Mouse (Mus musculus) left cerebral cortex, adult 9 months (tissue): ENCODE results near the gene Olfr69.
"Not testable (repeated sequence)": the region's sequence is repeated elsewhere in the genome, so short reads cannot be mapped to it uniquely, and the experiment has no call there.

Source experiments
- DNase-seq, 2 experiments: peaks; one replicate each; pipeline ENCODE4 v3.0.0; 2022; ENCODE audit warnings: low spot score in 2 of 2

The Olfr69 gene

DNA sequence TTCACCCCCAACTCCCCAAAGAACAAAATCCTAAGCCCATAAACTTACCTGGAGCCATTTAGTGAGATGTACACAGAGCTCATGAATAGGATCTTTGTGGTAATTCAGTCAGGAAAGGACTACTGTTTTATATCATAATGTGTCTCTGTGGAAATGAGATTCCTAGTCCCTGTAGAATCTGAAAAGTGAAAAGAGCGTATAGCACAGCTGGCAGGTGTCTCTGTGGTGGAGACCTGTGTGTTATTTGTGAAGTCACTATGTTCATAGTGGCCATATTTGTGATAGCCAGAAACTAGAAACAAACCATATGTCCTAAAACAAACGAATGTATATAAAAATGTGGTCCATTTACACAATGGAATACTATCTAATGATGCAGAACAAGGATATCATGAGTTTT lies at the start of gene Olfr69:
Olfr69 (minus strand) TSS at position 101 of the 400 bp plus-strand sequence.
- DNase-seq: no peak

DNA sequence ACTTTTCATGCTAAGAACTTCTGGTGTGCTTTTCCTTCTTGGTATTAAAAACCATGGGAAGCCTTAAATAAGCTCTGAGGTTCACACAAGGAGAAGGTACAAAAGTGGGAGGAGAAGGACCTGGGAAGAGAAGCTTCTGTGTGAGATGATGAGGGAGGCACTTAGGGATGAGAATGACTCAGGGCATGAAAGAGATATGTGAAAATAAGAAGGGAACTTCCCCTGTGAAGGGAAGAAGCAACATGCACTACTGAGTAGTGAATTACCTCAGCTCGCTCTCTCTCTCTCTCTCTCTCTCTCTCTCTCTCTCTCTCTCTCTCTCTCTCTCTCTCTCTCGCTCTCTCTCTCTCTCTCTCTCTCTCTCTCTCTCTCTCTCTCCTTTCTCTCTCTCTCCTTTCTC lies 43.7 kb upstream of the Olfr69 start:
- DNase-seq: not testable (repeated sequence)

DNA sequence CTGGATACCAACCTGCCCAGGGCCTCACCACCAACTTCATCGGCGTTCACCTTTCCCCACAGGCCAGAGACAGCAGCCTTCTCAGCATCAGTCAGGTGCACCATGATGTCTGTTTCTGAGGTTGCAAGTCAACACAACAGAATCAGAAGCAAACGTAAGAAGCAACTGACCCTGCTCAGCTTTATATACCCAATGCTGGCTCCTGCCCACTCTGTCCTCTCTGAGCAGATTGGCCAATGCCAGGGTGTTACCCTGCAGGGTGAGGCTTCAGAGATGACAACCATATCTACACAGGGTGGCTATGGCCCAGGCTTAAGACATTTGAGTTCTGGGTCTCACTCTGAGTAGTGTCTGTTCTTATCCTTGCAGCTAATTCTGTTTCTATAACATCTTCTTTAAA lies 42.4 kb upstream of the Olfr69 start, which contains the start of gene Hbb-bt:
Hbb-bt (minus strand) TSS at position 231 of the 400 bp plus-strand sequence.
- no peak for DNase-seq

DNA sequence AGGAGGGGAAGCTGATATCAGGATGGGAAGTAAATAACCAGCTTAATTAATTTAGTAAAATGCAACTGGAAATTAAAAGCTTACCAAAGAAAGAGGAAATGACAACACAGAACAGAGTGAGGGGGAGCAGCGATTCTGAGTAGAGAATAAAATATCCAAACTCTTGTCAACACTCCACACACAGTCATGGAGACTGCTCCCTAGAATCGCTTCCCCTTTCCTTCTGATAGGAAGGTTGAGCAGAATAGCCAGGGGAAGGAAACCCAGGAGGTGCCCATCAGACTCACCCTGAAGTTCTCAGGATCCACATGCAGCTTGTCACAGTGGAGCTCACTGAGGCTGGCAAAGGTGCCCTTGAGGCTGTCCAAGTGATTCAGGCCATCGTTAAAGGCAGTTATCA lies 41.8 kb upstream of the Olfr69 start:
- not testable (repeated sequence) for DNase-seq

DNA sequence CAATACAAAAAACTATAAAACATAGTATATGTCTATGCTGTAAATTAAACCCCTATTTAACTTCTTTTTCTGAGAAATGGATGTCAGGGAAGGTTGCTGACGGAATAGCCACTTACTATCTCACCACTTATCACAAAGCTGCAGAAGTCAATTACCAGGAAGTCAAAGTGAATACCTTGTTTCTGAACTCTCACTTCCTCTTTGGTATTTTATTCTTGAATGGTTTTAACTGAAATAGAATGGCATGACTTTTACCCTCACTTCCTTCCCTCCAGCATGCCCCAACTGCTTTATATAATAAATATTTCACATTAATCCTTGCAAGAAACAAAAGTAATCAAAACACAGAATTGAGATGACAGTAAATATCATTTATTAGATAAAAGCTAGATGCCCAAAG lies 40.8 kb upstream of the Olfr69 start:
- DNase-seq: no peak

DNA sequence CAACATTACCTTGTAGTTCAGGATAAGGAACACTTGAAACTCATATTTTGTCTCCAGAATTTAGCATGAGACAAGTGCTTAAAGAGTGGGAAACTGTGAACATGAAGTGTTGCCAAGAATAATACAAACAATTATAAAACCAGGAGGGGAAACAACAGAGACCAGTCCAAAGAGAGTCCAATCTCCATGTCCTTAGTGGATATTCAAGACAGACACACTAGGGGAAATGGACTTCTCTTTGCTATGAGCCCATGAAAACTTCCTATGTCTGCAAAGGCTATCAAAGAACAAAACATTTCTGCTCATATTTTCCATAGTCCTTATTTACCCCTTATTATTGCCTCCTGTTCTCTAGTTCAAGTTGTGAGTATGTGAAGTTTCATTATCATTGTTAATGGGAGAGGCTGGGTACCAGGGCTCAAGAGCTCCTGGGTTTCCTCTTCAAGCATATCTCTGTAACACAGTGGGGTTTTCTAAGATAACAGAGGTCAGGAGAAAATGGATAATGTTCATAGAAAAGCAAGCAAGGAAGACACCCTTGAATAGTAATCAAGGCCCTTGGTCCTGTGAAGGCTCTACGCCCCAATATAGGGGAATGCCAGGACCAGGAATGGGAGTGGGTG lies 39.9 kb upstream of the Olfr69 start:
- no peak for DNase-seq

DNA sequence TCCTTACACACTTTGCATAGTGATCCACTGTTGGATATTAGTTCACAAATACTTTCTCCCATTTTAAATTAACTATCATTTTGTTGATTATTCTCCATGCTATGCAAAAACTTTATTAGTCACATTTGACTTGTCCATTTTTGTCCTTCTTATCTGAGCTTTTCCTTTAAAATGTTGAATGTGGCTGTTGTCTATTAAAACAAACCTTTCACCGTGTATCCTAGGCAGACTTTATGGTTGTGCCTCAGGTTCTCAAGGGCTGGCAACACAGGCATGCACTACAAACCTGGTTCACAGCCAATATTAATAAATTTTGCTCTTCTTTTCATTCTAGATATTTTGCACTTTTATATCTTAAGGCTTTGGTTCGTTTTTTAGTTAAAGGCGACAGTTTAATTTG lies 39.4 kb upstream of the Olfr69 start:
- DNase-seq: no peak

DNA sequence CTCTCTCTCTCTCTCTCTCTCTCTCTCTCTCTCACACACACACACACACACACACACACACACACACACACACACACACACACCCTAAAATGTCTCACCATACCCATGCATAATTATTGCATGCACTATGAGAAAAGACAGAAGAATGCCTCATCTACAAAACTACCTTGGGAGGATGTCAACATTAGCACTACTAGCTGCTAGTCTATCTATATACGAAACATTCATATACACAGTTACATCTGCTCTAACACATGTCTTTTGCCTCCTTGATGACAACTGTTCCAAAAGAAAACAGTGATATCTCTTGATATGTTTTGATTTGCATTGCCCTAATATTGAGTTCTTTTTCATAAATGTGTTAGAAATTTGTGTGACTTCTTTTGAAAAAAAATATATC lies 38.9 kb upstream of the Olfr69 start:
- no peak for DNase-seq

DNA sequence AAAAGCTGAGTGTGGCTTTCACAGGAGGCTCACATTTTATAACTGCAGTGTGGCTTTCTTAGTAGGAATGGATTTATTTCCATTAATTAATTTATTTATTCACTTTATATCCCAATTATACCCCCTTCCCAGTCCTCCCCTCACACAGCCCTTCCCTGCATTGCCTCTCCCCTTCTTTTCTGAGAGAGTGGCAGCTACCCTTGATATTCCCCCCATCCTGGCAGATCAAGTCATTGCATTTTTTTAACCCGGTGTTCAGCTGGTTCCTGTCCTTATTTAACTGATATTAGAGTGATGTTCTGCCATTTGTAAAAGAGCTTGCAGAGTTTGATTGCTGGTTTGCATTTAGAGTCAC lies 38.4 kb upstream of the Olfr69 start:
- no peak for DNase-seq

DNA sequence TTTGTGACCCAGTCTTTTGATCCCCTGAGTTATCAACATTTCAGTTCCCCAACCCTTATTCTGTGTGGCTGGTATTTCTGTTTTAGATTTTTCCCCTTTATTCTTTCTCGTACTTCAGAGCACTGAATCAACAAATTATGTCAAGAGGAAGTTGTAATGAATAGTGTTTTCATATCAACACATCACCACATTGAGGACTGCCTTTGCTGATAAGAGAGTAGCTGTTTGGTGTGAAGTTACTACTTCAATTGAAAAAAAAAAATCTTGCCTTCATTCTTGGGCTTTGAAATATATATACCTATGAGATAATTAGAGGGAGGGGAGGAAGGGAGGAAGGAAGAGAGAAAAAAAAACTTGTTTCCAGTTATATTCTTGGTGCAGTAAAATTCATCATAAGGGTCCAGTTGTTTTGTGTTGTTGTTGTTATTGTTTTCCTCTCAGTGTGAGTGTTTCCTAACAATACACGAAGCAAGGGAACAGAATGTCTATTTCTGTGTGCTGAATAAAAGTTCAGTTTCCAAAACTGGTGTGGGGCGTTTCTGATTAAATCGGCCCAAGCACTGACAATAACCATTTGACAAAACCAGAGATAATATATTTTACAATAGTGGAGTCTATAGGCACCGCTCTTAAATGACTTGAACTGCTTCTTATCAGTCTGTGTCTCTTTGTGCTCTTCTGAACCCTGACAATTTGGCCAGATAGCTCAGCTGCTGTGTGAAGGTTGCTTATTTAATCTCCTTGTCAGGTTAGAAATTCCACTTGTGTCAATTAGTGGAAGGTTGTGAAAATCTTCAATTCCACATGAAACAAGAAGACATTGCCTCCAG lies 37.8 kb upstream of the Olfr69 start:
- DNase-seq: no peak

DNA sequence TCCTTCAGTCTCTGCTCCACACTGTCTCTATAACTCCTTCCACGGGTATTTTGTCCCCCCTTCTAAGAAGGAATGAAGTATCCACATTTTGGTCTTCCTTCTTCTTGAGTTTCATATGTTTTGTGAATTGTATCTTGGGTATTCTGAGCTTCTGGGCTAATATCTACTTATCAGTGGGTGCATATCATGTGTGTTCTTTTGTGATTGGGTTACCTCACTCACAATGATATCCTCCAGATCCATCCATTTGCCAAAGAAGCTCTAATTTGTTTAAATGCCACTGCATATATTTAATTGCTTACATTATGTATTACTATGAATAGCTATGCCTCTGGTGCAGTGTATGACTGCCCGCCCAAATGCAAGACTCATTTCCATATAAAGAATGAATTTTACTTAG lies 36.7 kb upstream of the Olfr69 start:
- DNase-seq: not testable (repeated sequence)

DNA sequence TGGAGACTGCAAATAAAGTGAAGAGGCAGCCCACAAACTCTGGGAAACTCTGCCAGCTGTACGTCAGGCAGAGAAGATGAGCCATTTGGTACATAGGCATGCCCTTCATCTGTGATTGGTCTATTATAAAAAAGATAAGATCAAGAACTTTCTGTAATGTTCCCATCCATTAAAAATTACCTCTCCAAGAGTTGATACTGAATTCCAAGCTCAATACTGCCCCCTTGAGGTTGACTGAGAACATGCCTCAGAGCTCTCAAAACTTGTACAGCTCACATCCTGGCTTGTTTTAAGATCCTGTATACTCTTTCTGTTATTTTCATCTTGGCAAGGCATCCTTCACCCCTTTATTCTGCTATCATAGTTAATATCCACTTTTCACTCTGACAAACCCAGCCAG lies 35.5 kb upstream of the Olfr69 start:
- peak in 1 of 2 experiments; percentile 8 for DNase-seq

DNA sequence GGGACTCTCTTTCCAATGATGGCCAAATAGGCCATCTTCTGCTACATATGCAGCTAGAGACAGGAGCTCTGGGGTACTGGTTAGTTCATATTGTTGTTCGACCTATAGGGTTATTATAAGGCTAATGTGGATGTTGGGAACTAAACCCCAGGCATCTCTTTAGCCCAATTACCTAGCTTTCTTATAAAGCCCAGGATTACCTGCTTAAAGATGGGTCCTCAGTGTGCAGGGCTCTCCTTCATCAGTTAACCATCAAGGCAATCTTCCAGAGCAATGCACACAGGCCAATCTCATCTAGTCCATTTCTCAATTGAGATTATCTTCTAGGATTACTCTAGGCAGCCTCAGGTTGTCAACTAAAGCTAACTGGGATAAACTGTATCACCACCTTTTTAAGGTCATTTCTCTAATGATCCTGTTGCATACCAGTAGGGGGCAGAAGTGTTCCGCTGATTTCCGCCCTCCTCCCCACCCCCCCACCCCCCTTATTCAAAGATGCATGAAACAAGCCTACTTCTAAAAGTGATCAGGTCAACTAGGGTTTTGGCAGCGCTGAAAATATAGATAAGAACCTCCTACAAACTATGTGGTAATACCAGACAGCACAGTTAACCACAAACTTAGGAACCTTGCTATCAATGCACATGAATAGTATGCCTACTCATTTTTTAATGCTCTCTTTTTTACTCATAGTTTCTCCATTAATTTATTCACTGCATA lies 21.4 kb upstream of the Olfr69 start:
- no peak for DNase-seq

DNA sequence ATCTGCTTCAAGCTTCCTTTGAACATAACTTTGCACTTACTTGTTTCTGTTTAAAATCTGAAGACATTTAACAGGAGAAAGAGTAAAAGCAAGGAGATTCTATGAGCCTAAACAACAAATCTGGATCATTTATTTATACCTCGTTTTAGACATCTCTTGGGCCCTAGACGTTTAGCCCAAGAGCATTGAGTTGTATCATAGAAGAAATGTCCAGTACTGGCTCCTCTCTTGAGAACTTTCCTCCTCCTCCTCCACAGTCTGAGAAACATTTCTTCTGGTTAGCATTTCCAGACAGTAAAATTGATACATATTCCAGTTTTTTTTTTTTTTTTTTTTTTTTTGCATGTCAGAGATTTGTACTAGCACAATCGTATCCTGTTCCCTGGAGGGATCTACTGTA lies 20.3 kb upstream of the Olfr69 start, which contains the start of gene Olfr67:
Olfr67 (minus strand) TSS at position 101 of the 400 bp plus-strand sequence.
- DNase-seq: no peak

DNA sequence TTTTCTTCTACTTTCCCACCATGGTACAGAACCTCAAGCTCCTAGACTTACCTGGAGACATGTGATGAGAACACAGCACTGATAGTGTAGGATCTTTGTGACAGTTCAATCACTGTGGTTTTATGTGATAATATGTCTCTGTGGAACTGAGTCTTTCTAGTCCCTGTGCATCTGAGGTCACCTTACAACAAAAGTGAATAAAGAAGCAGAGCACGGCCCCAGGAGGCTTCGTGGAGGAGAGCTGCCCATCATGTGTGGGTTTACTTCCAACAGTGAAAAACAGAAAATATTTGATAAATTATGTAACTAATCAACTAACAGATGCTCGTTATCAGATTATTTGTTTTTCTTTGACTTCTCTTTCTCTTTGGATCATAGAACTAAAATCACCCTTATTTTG lies 8.2 kb upstream of the Olfr69 start, which contains the start of gene Olfr68:
Olfr68 (minus strand) TSS at position 101 of the 400 bp plus-strand sequence.
- no peak for DNase-seq

DNA sequence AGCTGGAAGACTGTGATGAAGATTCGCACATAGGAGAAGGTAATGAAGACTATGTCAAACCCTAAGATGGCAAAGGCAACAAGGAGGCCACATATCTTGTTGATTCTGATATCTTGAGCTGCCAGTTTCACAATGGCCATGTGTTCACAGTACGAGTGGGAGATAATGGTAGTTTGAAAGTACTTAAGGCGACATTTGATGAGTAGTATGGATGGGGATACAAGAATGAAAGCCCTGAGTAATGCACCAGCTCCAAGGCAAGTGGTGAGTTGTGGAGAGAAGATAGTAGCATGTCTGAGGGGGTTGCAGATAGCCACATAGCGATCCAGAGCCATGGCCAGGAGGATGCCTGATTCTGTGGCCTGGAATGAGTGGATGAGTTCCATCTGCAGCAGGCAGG lies 6.3 kb upstream of the Olfr69 start:
- DNase-seq: not testable (repeated sequence)

DNA sequence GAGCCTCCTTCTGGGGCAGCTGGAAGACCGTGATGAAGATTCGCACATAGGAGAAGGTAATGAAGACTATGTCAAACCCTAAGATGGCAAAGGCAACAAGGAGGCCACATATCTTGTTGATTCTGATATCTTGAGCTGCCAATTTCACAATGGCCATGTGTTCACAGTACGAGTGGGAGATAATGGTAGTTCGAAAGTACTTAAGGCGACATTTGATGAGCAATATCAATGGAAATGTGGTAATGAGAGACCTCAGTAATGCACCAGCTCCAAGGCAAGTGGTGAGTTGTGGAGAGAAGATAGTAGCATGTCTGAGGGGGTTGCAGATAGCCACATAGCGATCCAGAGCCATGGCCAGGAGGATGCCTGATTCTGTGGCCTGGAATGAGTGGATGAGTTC lies 3.7 kb downstream of the Olfr69 start:
- not testable (repeated sequence) for DNase-seq

DNA sequence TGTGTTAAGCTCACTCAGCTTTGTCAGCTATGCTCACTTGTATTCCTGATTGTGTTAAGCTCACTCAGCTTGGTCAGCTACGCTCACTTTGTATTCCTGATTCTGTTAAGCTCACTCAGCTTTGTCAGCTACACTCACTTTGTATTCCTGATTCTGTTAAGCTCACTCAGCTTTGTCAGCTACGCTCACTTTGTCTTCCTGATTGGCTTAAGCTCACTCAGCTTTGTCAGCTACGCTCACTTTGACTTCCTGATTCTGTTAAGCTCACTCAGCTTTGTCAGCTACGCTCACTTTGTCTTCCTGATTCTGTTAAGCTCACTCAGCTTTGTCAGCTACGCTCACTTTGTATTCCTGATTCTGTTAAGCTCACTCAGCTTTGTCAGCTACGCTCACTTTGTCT lies 9.2 kb downstream of the Olfr69 start:
- DNase-seq: not testable (repeated sequence)

DNA sequence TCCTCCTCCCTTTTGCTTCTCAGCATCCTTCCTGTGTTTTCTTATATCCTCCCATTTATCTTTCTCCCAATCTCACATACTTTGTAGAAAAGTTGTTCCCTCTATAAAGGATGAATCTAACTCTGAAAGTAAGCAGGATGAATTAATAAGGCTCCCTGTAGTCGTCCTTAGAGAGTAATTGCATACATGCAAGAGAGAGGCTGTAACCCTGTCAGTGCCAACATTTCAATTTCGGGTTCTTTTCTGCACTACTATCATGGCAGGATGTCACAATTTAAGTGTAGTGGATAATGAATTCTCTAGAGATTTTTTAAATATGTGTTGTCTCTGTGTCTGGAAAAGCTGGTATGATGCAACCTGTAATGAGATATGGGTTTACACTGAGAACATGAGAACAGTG lies 14.2 kb downstream of the Olfr69 start, which contains the start of gene Olfr630:
Olfr630 (minus strand) TSS at position 101 of the 400 bp plus-strand sequence.
- DNase-seq: no peak

DNA sequence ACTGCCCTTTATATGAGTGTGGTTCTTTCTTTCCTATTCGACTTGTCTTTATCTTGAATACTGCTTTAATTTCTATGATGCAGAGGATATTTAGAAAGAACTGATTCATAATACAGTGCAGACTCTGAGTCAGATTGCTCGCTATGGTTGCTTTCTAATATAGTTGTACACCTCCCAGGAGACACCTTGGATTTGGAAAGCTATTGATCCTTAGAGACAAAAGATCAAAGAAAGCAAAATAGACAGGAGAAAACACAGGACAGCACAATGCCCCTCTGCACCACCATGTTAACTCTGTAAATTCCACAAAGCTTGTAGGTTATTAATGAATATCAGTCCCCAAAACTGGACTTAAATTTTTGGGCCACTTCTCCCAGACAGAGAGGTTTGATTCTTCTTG lies 26.6 kb downstream of the Olfr69 start, which contains the start of gene Olfr629:
Olfr629 (minus strand) TSS at position 101 of the 400 bp plus-strand sequence.
- DNase-seq: no peak

DNA sequence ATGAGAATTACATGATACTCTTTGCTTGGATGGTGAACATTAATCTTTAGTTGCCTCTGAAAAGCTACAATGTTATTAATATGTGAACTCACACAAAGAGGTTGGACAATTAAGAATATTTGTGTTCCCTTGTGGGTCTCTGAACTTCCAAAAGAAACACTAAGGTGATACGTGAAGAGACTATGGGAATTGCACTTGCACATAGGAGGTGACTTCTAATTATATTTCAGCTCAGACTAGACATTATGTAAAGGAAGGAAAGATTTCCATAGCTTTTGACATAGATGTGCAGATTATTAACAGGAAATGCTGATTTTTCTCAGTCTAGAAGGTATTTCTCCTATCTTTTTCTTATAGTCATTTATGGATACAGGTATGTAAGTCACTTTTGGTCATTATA lies 41.3 kb downstream of the Olfr69 start, which contains the start of gene Olfr628:
Olfr628 (plus strand) TSS at position 301 of the 400 bp plus-strand sequence.
- DNase-seq: no peak

DNA sequence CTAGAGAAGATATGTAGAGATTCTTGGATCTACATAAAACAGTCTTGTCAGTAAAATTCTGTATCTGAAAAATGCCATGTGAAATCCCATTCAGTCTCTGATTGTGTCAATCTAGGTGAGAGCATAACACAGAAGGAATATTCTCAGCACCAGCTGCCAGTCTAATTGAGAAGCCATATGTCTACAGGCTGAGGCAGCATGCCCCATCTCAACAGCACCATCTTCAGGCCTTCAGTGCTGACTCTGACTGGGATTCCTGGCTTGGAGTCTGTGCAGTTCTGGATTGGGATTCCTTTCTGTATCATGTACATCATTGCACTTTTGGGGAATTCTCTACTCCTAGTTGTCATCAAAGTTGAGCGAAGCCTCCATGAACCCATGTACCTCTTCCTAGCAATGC lies 55.0 kb downstream of the Olfr69 start:
- not testable (repeated sequence) for DNase-seq
